Mouse (Mus musculus): ENCODE results near the gene Pex5l.

Pex5l gene

DNA sequence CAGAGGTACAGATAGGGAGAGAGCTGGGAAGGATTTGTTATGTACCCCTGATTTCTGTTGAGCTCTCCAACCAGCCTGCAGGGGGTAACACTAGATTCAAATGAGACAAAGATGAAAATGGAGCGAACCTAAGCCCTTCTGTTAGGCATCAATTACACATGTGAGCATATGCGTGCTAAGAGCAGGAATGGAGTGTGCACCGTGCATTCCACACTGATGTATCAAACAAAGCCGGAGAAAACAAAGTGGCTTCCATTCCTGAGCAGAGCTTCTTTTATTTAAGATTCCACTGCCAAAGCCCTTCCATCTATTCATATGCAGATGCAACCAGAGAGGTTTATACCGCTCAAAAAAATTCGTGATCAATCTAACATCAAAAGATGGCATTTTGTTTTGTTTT lies 79.5 kb downstream of the Pex5l start:
- DNase-seq (ENCODE audit: low read depth, low spot score): no peak

DNA sequence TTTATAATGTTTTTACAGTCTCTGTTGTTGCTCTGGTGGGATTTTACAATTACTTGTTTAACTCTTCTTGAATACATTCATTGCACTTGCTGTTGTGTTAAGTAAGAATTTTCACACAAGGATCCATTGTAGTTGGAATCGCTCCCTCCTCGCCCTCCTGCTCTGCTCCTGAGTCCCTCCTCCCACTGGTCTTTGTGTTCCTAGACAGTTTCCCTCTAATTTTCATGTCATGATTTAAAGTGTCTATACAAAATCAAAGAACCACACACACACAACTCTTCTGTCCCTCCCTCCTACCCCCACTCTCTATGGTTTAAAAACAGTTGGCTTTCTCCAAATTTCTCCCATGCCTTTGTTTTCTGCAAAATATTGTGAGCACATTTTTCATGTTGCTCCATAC lies 81.6 kb downstream of the Pex5l start:
- DNase-seq (ENCODE audit: low read depth, low spot score): no peak

DNA sequence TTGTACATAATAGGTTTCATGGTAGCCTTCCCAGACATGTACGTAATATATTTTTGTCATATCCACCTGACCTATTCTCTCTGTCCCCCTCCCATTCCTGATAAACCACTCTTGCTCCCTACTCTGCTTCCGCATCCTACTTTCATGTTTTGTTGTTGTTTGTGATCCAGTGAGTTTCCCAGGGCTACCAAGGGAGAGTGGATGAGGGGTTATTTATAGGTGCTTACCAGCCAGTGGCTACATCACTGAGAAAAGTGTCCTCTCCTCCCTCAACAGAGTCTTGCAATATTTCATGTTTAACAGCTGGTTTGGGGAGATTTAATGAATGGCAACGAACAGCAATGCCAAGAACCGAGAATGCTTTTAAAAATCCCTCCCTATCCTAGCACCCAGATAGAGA lies 82.0 kb downstream of the Pex5l start:
- no peak for DNase-seq (ENCODE audit: low read depth, low spot score)

DNA sequence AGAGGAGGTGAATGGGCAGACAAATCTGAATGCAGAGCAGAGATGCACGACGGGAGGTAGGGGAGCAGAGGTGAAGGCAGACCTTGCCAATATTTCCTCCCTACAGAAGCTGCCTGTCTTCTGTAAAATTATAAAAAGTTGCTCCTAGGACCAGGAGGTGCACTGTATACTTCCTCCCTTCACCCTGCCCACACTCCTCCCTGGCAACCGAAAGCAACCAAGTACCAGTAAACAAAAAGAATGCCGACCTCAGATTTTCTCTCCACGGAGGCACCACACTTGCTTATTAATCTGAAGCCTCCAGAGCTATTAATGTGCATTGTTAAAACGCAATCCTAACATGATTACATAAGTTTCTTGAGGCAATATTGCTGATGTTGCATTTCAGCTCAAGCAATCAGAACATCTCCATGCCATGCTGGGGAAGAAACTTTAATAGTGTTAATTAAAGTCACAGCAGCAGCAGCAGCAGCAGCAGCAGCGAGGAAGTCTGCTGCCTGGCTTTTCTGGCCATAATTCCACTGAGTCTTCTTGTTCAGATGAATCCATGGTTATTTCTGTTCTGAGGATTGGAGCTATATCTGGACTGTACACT lies 82.6 kb downstream of the Pex5l start:
- no peak for DNase-seq (ENCODE audit: low read depth, low spot score)

DNA sequence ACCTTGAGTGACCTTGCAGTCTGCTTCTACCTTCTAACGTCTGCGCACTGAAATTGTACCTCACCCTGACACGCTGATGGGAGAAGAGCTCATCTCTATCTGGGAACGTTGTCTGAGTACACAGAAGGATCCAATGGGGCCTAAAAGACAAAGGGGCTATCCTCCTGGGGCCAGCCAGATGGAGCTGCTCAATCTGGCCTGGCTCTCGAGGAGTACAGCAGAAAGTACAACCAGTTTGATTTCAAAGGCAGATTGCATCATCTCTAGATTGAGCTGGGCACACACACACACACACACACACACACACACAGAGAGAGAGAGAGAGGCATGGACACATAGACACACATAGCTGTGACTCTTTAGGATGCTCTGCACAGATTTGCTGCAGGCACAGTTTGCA lies 94.7 kb downstream of the Pex5l start:
- DNase-seq (ENCODE audit: low read depth, low spot score): no peak

DNA sequence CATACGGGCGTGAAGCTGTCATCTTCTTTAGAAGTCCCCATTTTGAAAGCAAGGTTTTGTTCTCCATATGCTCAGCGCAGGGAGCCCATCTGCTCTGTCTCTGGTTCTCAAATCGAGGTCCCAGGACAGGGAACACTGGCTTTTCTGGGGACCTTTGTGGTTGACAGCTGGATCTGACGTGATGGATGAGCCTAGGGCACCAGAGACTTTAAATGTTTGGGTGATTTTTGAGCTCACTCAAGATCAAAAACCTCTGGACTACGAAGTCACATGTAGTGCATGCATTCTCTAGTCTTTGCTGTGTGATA lies 98.3 kb downstream of the Pex5l start:
- no peak for DNase-seq (ENCODE audit: low read depth, low spot score)

DNA sequence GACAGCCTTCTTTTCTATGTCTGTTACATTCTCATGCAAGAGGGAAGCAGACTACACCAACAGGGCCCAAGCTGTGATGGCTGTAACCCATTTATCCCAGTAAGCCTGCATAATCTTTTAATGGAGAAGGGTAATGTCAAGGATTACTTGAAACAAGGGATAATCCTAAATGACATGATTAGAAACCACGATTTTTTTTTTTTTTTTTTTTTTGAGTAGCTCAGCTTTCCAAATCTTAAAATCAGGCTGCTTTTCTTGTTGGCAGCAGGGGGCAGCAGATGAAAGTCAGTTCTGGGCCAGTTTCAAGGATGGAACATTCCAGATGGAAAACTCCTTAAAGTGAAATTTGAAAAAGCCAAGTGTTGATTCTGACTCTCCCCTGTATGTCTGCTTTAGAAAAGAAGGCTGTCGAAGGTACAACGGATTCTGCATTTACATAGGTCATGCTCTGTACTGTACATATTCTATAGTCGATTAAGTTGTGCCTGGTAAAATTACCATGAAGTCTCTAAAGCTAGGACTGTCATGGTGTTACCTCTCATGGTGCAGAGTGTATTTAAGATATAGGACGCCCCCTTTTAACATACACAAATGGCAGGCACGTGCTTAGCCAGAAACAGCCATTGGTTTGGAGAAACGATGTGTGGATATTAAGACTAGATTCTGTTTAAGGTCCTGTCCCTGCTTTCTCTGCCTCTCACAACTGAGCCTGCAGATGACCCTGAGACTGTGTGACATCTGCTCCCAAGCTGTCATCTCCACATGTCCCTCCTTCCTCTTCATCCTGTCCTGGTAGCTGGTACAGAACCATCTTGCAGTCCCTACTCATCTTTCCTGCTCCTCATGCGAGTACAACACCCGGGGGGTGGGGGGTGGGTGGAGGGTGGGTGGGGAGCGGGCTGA lies 98.9 kb downstream of the Pex5l start:
- no peak for DNase-seq (ENCODE audit: low read depth, low spot score)

DNA sequence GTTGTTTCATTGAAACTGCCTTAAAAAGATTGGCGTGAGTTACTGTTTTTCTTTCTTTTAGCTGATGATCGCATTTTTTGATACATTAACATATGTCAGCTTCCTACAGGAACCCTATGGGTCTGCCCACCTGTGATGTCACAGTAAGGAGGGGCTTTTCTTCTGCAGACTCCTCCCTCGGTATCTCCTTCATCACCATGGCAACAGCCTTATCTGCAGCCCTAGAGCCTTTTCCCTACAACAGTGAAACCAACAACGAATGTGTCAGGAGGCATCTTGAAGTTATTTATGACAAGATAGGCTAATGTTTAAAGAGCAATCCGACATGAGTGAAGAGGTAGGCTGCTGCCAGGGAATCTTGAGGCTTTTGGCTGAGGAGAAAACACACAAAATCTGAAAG lies 118.5 kb downstream of the Pex5l start:
- no peak for DNase-seq (ENCODE audit: low read depth, low spot score)

DNA sequence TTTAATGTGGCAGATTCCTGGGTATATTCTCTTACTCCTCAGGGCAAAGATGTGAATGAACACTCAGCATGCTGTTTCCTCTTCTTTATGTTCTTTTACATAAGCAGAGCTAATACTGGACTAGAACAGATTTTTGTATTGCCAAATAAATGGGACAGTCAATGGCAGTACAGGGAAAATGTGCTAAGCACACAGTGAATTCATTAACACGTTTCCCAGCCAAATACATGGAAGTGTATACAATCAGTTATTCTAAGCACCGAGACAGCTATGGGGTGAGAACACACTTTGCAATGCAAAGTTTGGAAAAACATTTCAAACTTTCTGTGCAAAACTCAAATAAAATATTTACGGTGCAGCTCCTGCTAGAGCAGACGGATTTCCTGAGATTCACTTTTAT lies 139.1 kb downstream of the Pex5l start:
- DNase-seq (ENCODE audit: low read depth, low spot score): no peak

DNA sequence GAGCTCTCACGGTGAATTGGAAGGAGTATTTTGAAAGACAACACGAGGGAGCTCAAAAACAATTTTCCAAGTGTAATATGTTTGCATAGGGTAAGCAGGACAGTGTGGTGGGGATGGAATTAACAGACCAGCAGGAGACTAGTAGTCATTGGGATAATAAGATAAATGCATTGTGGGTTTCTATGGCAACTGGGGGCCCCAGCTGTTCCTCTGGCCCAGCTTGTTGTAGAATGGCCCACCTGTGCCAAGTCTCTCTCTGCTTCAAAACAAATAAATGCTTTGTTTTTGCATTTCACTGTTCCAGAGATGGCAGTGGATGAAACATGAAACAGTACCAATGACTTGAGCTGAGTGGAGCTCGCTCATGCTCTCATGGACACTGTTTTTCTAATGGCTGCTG lies 141.3 kb downstream of the Pex5l start:
- no peak for DNase-seq (ENCODE audit: low read depth, low spot score)

DNA sequence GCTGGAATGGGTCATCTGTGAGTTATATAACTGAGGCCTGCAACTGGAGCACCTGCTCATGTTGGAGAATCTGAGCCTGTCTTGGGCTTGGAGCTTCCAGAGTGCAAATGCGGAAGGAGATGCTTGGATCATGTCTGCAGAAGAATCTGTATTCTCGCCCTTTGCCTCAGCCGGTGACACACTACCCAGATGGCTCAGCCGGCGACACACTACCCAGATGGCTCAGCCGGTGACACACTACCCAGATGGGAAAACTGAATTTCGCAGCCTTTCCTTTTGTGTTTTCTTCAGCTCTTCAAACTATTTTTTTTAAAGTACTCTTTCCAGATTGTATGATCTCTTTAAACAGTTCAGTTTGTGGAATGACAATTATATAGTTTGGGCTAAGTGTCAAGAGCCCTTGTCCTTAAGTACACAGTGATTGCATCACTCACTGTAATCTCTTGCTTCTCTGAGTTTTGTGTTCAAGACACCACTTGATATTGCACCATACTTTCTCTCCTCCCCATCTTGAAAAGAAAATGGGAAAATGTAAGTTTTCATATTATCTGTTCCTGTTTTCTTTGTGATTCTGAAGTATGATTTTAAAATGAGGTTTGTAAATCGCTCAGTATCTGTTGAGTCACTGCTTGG lies 142.5 kb downstream of the Pex5l start:
- DNase-seq (ENCODE audit: low read depth, low spot score): no peak

DNA sequence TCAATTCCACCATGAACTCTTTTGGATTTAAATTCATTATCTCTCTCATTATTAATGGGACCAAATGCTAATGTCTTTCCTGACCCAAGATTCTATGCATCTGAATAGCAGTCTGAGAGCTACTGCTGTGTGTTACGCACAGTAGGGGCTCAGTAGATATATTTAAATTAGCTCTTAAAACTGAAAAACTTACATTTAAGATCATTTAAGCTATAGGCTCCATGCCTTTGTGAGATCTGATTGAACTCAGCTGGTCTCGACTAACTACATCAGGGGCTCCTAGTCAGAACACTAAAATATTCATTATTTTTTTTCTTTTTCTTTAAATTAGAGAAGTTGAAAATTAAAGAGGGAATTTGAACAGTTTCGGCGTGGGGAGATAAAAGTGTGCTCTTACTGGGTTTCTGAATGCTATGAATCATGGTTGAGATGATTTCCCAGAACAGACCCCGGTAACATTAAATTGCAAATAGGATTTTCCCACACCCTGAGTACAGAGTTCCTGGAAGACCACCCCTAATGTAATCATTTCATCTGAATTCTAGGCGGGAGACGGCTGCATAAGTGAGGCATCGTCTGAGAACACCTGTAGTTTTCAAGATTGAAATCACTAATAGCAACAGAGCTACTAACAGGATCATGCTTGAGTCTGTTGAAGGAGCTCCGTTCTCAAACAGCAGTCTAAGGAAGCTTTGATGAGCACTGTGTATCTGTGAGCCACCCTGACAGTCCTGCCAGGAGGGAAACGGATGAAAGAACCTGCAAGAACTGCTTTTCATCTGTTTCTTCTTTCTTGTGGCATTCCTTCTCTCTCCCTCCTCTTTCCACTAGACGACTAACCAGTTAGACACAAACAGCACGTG lies 151.1 kb downstream of the Pex5l start:
- DNase-seq (ENCODE audit: low read depth, low spot score): no peak

DNA sequence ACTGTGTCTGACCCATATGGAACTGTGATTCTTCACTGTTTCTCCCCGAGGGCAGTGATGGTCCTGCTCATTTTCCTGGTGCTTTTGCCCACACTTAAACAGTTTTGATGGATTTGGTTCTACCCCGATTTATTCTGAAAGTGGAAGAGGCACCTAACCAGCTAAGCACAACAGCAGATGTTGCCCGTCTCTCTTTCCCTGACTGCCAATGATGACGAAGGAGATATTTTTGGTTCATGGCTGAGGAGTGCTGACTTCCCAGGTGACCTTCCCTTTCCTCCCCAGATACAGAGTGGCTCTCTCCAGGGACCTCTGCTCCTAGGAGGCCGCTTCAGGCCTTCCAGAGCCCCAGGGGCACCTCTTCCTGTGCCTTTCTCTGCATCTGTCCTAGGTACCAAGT lies 155.2 kb downstream of the Pex5l start:
- DNase-seq (ENCODE audit: low read depth, low spot score): no peak

DNA sequence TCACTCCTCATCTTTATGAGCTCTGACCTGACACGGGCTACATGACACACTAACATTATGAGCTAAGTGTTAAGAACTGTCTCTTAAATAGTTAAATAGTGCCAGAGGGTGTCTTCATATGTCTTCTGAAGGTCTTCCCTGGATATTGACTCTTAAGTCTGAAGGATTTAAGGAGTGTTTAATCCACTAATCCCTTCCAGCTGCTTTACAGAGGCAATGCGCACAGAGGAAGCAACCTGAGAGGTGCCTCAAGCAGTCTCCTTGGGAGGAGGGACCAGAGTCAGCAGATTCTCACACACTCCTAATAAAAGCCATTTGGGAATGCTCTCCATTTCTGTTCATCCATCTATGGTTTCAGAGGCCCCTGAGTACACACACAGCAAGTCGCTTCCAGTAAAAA lies 157.9 kb downstream of the Pex5l start:
- DNase-seq (ENCODE audit: low read depth, low spot score): peak; percentile 23

DNA sequence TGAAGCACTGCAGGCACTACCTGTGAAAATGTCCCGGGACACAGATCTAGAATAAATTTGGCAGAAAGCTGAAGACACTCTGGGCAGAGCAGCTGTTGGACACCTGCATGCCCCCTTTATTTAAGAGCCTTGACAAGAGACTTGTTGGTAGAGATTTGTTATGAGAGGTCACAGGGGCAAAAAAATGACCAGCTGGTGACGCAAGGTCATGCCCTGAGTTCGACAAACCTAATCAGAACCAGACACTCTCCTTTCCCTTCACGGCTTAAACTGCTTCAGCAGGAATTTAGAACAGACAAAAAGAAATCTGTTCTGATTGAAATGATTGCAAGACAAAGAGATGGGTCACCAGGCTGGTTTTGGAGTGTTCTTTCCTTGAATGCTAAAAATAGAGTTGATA lies 163.1 kb downstream of the Pex5l start:
- peak; percentile 17 for DNase-seq (ENCODE audit: low read depth, low spot score)

DNA sequence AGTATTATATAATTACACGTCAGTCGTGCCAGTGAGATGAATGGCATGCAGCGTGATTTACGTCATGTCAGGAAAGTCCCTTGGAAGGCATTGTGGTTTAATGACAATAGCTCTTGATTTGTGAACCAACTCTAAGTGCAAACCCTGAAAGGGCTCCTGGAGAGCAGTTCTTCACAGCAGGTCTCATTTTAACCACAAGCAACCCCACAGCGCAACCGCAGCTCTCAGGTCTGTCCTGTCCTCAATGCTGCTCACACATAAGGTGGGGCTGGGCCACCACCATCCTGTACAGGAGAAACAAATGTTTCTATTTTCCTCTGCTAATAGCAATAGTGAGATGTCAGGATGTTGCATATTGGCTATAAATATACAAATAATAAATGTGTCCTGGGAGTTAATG lies 163.8 kb downstream of the Pex5l start:
- no peak for DNase-seq (ENCODE audit: low read depth, low spot score)

DNA sequence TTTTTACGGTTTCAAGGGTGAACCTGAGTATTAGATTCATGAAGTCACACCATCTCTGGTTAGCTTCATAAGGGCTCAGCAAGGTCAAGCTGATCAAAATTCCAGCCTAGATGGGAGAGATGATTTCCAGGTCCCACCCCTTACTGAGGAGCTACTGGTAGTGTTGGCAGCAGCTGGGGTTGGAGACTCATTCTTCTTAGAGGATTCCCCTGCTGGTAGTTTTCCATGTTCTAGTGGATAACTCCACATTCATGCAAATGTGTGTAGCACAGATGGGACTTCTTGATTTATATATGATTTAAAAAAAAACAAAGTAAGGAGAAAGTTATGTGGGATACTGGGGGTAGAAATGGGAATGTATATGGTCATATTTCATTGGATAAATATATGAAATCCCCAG lies 172.8 kb downstream of the Pex5l start:
- no peak for DNase-seq (ENCODE audit: low read depth, low spot score)

DNA sequence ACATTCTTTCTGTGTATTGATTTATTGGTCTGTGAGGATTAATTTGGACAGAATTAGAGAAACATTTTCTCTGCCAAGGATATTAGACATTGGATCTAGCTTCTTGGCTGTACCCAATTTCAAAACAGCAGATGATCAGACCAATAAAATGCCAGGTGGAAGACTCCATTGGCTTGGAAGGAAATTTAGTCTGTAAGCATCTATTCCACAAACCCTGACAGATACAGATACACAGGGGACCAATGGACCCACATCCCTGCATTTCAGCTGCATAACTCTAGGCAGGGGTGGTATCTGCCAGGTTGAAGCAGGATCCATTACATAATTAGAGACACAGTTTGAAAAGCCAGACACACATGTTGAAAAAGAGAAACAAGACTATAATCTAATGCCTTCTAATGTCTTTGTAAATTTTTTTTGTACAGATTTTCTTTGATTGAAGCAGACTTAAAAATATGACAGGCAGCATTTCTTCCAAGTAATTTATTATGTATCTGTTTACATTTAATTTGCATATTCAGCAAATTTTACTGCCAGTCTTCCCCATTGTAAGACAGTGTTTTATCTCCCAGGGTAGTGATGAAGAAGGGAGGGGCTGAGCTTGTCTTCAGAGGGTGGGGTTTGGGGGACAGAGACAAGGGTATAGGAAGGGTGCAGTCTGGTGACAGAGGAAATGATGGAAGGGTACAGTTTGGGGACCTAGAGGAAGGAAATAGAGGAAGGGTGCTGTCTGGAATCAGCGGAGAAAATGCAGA lies 174.2 kb downstream of the Pex5l start:
- DNase-seq (ENCODE audit: low read depth, low spot score): no peak

DNA sequence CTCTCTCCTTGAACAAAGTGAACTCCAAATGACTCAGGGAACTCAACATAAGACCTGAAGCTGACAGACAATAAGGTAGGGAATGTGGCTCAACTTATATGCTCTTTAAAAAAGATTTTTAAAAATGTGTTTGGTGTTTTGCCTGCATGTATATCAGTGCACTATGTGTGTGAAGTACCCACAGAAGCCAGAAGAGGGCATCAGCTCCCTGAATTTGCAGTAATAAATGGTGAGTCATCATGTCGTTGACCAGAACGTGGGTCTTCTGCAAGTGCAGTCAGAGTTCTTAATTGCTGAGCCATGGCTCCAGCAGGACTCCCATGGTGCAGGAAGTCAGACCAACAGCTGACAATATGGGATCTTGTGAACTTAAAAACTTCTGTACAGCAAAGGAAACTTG lies 177.5 kb downstream of the Pex5l start:
- DNase-seq (ENCODE audit: low read depth, low spot score): peak; percentile 23

DNA sequence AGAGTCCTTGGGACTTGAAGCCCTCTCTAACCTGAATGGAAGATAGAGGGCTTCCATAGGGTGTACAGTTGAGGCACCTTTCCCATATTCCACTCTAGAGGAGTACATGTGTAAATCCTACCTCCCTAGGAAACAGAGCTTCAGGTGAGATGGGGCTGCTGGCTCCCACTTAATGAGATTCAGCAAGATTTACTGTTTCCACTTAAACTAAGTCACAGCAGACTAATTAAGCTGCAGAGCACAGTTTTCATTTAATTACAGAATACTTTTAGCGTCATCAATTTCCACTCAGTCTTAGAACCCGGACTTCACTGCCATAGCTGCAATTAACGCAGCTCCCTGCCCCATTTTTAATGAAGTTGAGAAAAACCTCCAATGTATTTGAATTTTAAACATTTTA lies 181.6 kb downstream of the Pex5l start:
- DNase-seq (ENCODE audit: low read depth, low spot score): no peak

DNA sequence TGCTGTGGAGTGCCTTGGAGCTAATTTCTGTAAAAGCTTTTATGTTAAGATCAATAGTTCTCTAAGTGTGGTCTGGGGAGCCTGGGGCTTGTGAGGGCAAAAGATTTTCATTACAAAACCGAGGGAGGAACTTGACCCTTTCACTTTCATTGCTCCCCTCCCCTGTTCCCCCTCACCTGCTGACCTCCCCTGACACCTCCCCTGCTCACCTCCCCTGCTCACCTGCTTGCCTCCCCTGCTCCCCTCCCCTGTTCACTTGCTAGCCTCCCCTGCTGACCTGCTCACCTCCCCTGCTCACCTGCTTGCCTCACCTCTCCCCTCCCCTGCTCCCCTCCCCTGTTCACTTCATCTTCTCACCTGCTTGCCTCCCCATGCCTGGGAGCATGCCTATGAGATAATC lies 191.7 kb downstream of the Pex5l start:
- no peak for DNase-seq (ENCODE audit: low read depth, low spot score)
